11 mouse cellular contexts compared by ENCODE assay signal in the genomic region with DNA sequence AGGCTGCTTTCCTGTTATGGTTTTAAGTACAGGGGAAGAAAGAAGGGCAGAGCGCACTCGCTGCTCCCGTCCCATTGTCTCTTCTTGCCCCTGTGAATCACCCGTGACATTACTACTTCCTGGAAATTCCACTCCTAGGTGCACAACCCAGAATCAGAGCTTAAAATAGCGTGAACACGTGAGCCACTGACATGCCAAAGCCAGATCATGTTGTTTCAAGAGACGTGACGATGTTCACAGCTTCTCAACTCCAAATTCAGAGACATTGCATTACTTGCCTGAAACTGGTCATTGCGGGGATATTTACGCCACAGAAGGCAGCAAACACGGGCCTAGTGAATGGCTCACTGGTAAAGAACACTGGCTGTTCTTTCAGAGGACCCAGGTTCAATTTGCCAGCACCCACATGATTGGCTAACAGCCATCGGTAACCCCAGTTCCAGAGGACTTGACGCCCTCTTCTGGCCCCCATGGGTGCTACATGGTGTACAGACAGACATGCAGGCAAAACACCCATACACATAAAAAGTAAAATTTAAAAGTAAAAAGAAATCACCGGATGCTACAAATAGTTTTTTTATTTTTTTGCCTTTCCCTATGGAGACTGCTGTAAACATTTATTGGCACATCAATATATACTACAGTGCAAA. TPM values are rescaled to one million over a fixed set of nuclear protein-coding genes. Genes with fewer than 3 reads are reported as not detected.
DNase-seq lines count a peak whose midpoint lies in the region; ATAC-seq and TF ChIP-seq lines count a peak whose summit lies in the region.
"Had no signal": no experiment of that assay in that cellular context is flagged by ENCODE, and none has a peak within 500 bp of the region (broad histone marks: within the 10 kb centered on the region; RNA-seq: fewer than 3 reads in every experiment).

No protein-coding gene starts in this region.

- H3K27ac ChIP-seq in kidney, postnatal 0 days = no peak overlapping the region
- no peak overlapping the region for H3K27ac ChIP-seq in kidney, embryonic 14.5 days (ENCODE audit: low read depth, low read length)
- H3K27ac ChIP-seq in midbrain, postnatal 0 days (ENCODE audit: low read depth, low read length) = no peak overlapping the region
- no peak overlapping the region for H3K27ac ChIP-seq in midbrain, embryonic 14.5 days (replicated peaks; ENCODE audit: low read depth, low read length)
- H3K27ac ChIP-seq in heart, embryonic 11.5 days (ENCODE audit: low read depth, low read length) = 0 out of 2 replicates have a peak overlapping the region, but pooled peaks have one; percentile 7
- H3K27ac ChIP-seq in limb, embryonic 10.5 days = no peak overlapping the region
- H3K27ac ChIP-seq: hindbrain, embryonic 12.5 days; liver, embryonic 15.5 days had no signal

- WGBS in kidney, postnatal 0 days = 80% methylated on average over 14 of the region's 14 CpGs
- WGBS in kidney, embryonic 14.5 days = 81% methylated on average over 14 of the region's 14 CpGs
- WGBS in midbrain, postnatal 0 days = 92% methylated on average over 14 of the region's 14 CpGs
- WGBS in midbrain, embryonic 14.5 days = 93% methylated on average over 14 of the region's 14 CpGs
- WGBS in heart, embryonic 11.5 days (ENCODE audit: insufficient replicate concordance) = 75% methylated on average over 14 of the region's 14 CpGs
- WGBS in limb, embryonic 10.5 days = 88% methylated on average over 14 of the region's 14 CpGs

- no peak overlapping the region for H3K4me3 ChIP-seq in kidney, postnatal 0 days (replicated peaks; ENCODE audit: low read depth, low read length)
- H3K4me3 ChIP-seq in kidney, embryonic 14.5 days (ENCODE audit: low read length) = no peak overlapping the region
- no peak overlapping the region for H3K4me3 ChIP-seq in midbrain, postnatal 0 days (ENCODE audit: low read depth, low read length)
- H3K4me3 ChIP-seq in midbrain, embryonic 14.5 days (replicated peaks; ENCODE audit: low read depth, low read length) = no peak overlapping the region
- no peak overlapping the region for H3K4me3 ChIP-seq in heart, embryonic 11.5 days (ENCODE audit: low read depth, low read length)
- no peak overlapping the region for H3K4me3 ChIP-seq in limb, embryonic 10.5 days
- H3K4me3 ChIP-seq: hindbrain, embryonic 12.5 days; liver, embryonic 15.5 days had no signal

- no peak for ATAC-seq in kidney, postnatal 0 days (replicated peaks; ENCODE audit: low FRiP score, low read depth)
- ATAC-seq in kidney, embryonic 14.5 days (ENCODE audit: low FRiP score, low TSS enrichment) = no peak
- ATAC-seq in midbrain, postnatal 0 days (ENCODE audit: low FRiP score) = no peak
- no peak for ATAC-seq in midbrain, embryonic 14.5 days (ENCODE audit: low FRiP score, low TSS enrichment)
- ATAC-seq in heart, embryonic 11.5 days (replicated peaks; ENCODE audit: insufficient number of reproducible peaks, low FRiP score, low TSS enrichment) = no peak

- TF ChIP-seq CTCF in kidney, postnatal 0 days (IDR thresholded peaks at IDR 0.05; ENCODE audit: low read depth) = no peak
- 0 out of 2 replicates have a peak, but pooled peaks have one; percentile 4 for TF ChIP-seq CTCF in midbrain, postnatal 0 days (IDR thresholded peaks at IDR 0.05)

- DNase-seq in kidney, postnatal 0 days (ENCODE audit: low spot score) = peak; percentile 47
- DNase-seq in midbrain, postnatal 0 days (ENCODE audit: low spot score) = no peak
- DNase-seq in midbrain, embryonic 14.5 days = no peak
- no peak for DNase-seq in retina, postnatal 1 day
- no peak for DNase-seq in natural killer cell, adult 2 months (ENCODE audit: low spot score in 2 of 2)
- no peak for DNase-seq in limb, embryonic 10.5 days (ENCODE audit: low spot score)
- DNase-seq: cerebellum, adult 11 months had no signal

- no peaks in the 10 kb centered on the region for H3K9me3 ChIP-seq in kidney, postnatal 0 days (replicated peaks; ENCODE audit: low read length)
- H3K9me3 ChIP-seq in kidney, embryonic 14.5 days (ENCODE audit: control insufficient read depth, low read length) = no peaks in the 10 kb centered on the region
- H3K9me3 ChIP-seq in midbrain, postnatal 0 days (ENCODE audit: low read length) = no peaks in the 10 kb centered on the region
- no peaks in the 10 kb centered on the region for H3K9me3 ChIP-seq in midbrain, embryonic 14.5 days (ENCODE audit: control insufficient read depth, low read length)
- no peaks in the 10 kb centered on the region for H3K9me3 ChIP-seq in heart, embryonic 11.5 days (replicated peaks; ENCODE audit: control insufficient read depth, low read length)
- H3K9me3 ChIP-seq in limb, embryonic 10.5 days (replicated peaks) = no peaks in the 10 kb centered on the region
- H3K9me3 ChIP-seq: hindbrain, embryonic 12.5 days; liver, embryonic 15.5 days had no signal

- no peak overlapping the region for H3K4me2 ChIP-seq in kidney, postnatal 0 days (ENCODE audit: low read length)
- no peak overlapping the region for H3K4me2 ChIP-seq in kidney, embryonic 14.5 days (replicated peaks; ENCODE audit: low read depth, low read length)
- H3K4me2 ChIP-seq in midbrain, postnatal 0 days (ENCODE audit: low read depth, low read length, poor library complexity, severe bottlenecking) = no peak overlapping the region
- H3K4me2 ChIP-seq in midbrain, embryonic 14.5 days (ENCODE audit: low read length) = no peak overlapping the region
- H3K4me2 ChIP-seq in heart, embryonic 11.5 days = no peak overlapping the region
- H3K4me2 ChIP-seq: hindbrain, embryonic 12.5 days; liver, embryonic 15.5 days had no signal

- H3K27me3 ChIP-seq in kidney, postnatal 0 days (ENCODE audit: insufficient read depth, low read length) = no peaks in the 10 kb centered on the region
- H3K27me3 ChIP-seq in kidney, embryonic 14.5 days (ENCODE audit: control insufficient read depth, insufficient read depth, low read length) = no peaks in the 10 kb centered on the region
- H3K27me3 ChIP-seq in midbrain, postnatal 0 days (ENCODE audit: insufficient read depth, low read length) = no peaks in the 10 kb centered on the region
- H3K27me3 ChIP-seq in midbrain, embryonic 14.5 days (ENCODE audit: control insufficient read depth, insufficient read depth, low read length) = no peaks in the 10 kb centered on the region
- H3K27me3 ChIP-seq in heart, embryonic 11.5 days (ENCODE audit: control insufficient read depth, insufficient read depth, low read length) = no peaks in the 10 kb centered on the region
- H3K27me3 ChIP-seq in limb, embryonic 10.5 days (ENCODE audit: low read depth, poor library complexity, severe bottlenecking) = 0 out of 2 replicates have a peak, but pooled peaks cover 3% of the 10 kb centered on the region
- H3K27me3 ChIP-seq: hindbrain, embryonic 12.5 days; liver, embryonic 15.5 days had no signal

- H3K4me1 ChIP-seq in kidney, postnatal 0 days (replicated peaks; ENCODE audit: insufficient read depth, low read length) = 0 out of 2 replicates have a peak, but pooled peaks cover 7% of the 10 kb centered on the region
- peaks cover 14% of the 10 kb centered on the region; the same call in 1 of the 2 replicates for H3K4me1 ChIP-seq in kidney, embryonic 14.5 days (ENCODE audit: control insufficient read depth, insufficient read depth, low read length)
- H3K4me1 ChIP-seq in midbrain, postnatal 0 days (ENCODE audit: insufficient read depth, low read length) = no peaks in the 10 kb centered on the region; the same call in 1 of the 2 replicates
- peaks cover under 1% of the 10 kb centered on the region for H3K4me1 ChIP-seq in midbrain, embryonic 14.5 days (ENCODE audit: control insufficient read depth, insufficient read depth, low read length)
- peaks cover 8% of the 10 kb centered on the region for H3K4me1 ChIP-seq in heart, embryonic 11.5 days (ENCODE audit: control insufficient read depth, insufficient read depth, low read length)
- H3K4me1 ChIP-seq in limb, embryonic 10.5 days = peaks cover 7% of the 10 kb centered on the region

- no peaks in the 10 kb centered on the region for H3K36me3 ChIP-seq in kidney, postnatal 0 days (ENCODE audit: insufficient read depth, low read length)
- no peaks in the 10 kb centered on the region for H3K36me3 ChIP-seq in kidney, embryonic 14.5 days (ENCODE audit: control insufficient read depth, insufficient read depth, low read length)
- peaks cover 5% of the 10 kb centered on the region; the same call in 1 of the 2 replicates for H3K36me3 ChIP-seq in midbrain, postnatal 0 days (ENCODE audit: insufficient read depth, low read length)
- H3K36me3 ChIP-seq in midbrain, embryonic 14.5 days (ENCODE audit: control insufficient read depth, insufficient read depth, low read length) = no peaks in the 10 kb centered on the region
- H3K36me3 ChIP-seq in heart, embryonic 11.5 days (ENCODE audit: control insufficient read depth, insufficient read depth, low read length) = no peaks in the 10 kb centered on the region
- no peaks in the 10 kb centered on the region for H3K36me3 ChIP-seq in limb, embryonic 10.5 days
- H3K36me3 ChIP-seq: hindbrain, embryonic 12.5 days had no signal

- H3K9ac ChIP-seq in kidney, postnatal 0 days (ENCODE audit: low read depth, low read length) = no peak overlapping the region
- H3K9ac ChIP-seq in kidney, embryonic 14.5 days (ENCODE audit: low read depth, low read length) = no peak overlapping the region
- no peak overlapping the region for H3K9ac ChIP-seq in midbrain, postnatal 0 days (replicated peaks; ENCODE audit: low read length, poor library complexity, severe bottlenecking)
- H3K9ac ChIP-seq in midbrain, embryonic 14.5 days (replicated peaks; ENCODE audit: low read length) = no peak overlapping the region
- H3K9ac ChIP-seq in heart, embryonic 11.5 days (ENCODE audit: low read depth, low read length) = no peak overlapping the region
- H3K9ac ChIP-seq: hindbrain, embryonic 12.5 days; liver, embryonic 15.5 days had no signal

RNA-seq across cellular contexts. Expression of a gene that starts 41.6 kb away (rescaled TPM):
- 54.2 and 54.5 TPM in 2 replicates for polyA plus RNA-seq in kidney, postnatal 0 days (2015; fragmentation: Nextera tagmentation; extraction: Ambion mirVana)
- polyA plus RNA-seq in kidney, embryonic 14.5 days (2014; fragmentation: Nextera tagmentation; extraction: Ambion mirVana) = 71.7 and 88.3 TPM in 2 replicates
- total RNA-seq in midbrain, postnatal 0 days (2014; rRNA removed) = 118 and 165 TPM in 2 replicates
- 137 and 145 TPM in 2 replicates for polyA plus RNA-seq in midbrain, postnatal 0 days (2015; fragmentation: Nextera tagmentation; extraction: Ambion mirVana)
- polyA plus RNA-seq in midbrain, embryonic 14.5 days (2014; fragmentation: Nextera tagmentation; extraction: Ambion mirVana) = 145 and 161 TPM in 2 replicates
- polyA plus RNA-seq in heart, embryonic 11.5 days (2014; fragmentation: Nextera tagmentation; extraction: Ambion mirVana) = 63.9 and 66.5 TPM in 2 replicates
- 66.5 and 71.0 TPM in 2 replicates for polyA plus RNA-seq in limb, embryonic 10.5 days (2016; fragmentation: Nextera tagmentation; extraction: Ambion mirVana)
